Mouse (Mus musculus): ENCODE measurements around the gene Agbl4. TPM values are rescaled to one million over a fixed set of nuclear protein-coding genes. Genes with fewer than 3 reads are reported as not detected.
"Not testable (repeated sequence)": the region's sequence is repeated elsewhere in the genome, so short reads cannot be mapped to it uniquely, and the experiment has no call there.

Agbl4 gene
- polyA plus RNA-seq, 1 experiment from 2014 or later: 3.4 TPM

DNA sequence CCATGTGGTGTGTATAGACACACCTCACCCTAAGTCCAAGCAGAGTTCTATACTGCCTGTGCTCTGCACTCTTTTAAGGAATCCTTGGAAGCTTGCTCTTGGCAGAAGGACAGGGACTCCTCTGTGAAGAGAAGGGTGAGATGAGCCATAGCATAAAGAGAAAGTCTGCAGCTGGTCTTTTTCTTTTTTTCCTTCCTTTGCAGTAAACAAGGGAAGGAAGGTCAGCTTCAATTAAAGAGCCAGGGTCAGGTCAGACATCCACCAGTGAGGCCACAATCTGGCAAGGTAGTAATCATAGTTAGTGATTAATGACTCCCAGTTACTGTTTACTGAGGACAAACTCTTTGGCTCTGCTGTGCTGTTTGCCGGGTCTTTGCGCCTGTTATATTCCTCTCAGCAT lies 802.6 kb downstream of the Agbl4 start:
- Histone ChIP-seq H3K36me3 (ENCODE audit: control insufficient read depth, insufficient read depth, low read length) (no peaks in the 10 kb centered on the region), H3K27ac (ENCODE audit: low read depth, low read length) (no peak overlapping the region), H3K9ac (replicated peaks; ENCODE audit: low read depth, low read length) (no peak overlapping the region), H3K9me3 (ENCODE audit: control insufficient read depth, low read length) (no peaks in the 10 kb centered on the region), H3K27me3 (ENCODE audit: control insufficient read depth, insufficient read depth, low read length) (no peaks in the 10 kb centered on the region), H3K4me1 (ENCODE audit: control insufficient read depth, insufficient read depth, low read length) (no peaks in the 10 kb centered on the region), H3K4me3 (ENCODE audit: low read depth, low read length) (no peak overlapping the region), H3K4me2 (ENCODE audit: low read depth, low read length) (no peak overlapping the region)
- no peak for ATAC-seq (ENCODE audit: low read depth)
- WGBS: 47% methylated on average over 2 of the region's 2 CpGs

DNA sequence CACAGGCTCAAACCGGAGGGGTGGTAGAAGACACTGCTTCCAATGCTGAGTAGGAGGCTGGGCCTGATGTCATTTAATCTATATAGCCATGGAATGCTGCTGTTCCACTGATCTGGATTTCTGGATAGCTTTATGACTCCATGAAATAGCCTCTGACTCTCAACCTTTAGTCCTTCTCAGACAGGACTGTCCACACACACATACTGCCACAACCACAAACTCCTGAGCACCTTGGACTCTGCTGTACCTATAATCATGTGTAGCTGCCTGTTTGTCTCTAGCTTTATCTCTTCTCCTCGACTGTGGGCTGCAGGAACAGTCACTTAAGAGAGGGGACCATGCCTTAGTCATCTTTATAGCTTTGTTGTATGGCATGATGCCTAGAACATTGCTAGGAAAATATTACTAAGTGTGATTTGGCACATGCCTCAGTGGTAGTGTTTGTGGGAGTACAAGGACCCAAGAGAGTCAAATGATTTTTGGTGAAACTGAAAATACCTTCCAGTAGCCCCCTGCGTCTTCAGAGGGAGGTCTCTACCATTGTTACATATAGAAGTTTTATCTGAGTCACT lies 817.8 kb downstream of the Agbl4 start:
- Histone ChIP-seq H3K4me1 (ENCODE audit: control insufficient read depth, insufficient read depth, low read length) (no peaks in the 10 kb centered on the region), H3K27me3 (ENCODE audit: control insufficient read depth, insufficient read depth, low read length) (no peaks in the 10 kb centered on the region), H3K9me3 (ENCODE audit: control insufficient read depth, low read length) (no peaks in the 10 kb centered on the region), H3K27ac (ENCODE audit: low read depth, low read length) (no peak overlapping the region), H3K36me3 (ENCODE audit: control insufficient read depth, insufficient read depth, low read length) (no peaks in the 10 kb centered on the region), H3K4me3 (ENCODE audit: low read depth, low read length) (no peak overlapping the region), H3K4me2 (ENCODE audit: low read depth, low read length) (no peak overlapping the region), H3K9ac (replicated peaks; ENCODE audit: low read depth, low read length) (no peak overlapping the region)
- 73% methylated on average over 3 of the region's 3 CpGs for WGBS
- no peak for ATAC-seq (ENCODE audit: low read depth)

DNA sequence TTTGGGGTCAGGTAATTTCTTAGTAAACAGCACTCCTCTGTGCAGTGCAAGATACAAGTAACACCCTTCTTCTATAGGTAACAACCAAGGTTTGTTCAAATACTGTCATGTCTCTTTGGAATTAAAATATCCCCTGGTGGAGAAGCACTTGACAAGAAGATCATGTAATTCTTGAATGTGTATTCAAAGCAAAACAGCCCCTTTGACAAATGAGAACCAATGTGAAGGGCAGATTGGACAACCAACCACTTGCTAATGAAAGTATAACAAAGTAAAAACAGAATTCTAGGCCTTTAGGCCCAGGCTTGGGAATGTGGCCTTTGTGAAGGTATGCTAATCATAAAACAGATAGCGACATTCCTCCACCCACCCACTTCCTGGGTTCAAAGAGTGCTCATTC lies 821.6 kb downstream of the Agbl4 start:
- H3K4me1 ChIP-seq (ENCODE audit: control insufficient read depth, insufficient read depth, low read length); ATAC-seq (ENCODE audit: low read depth); H3K27ac ChIP-seq (ENCODE audit: low read depth, low read length); H3K4me2 ChIP-seq (ENCODE audit: low read depth, low read length); H3K9ac ChIP-seq (replicated peaks; ENCODE audit: low read depth, low read length); H3K27me3 ChIP-seq (ENCODE audit: control insufficient read depth, insufficient read depth, low read length); H3K4me3 ChIP-seq (ENCODE audit: low read depth, low read length); H3K36me3 ChIP-seq (ENCODE audit: control insufficient read depth, insufficient read depth, low read length); H3K9me3 ChIP-seq (ENCODE audit: control insufficient read depth, low read length): not testable (repeated sequence)
- 80% methylated on average over 1 of the region's 1 CpGs for WGBS

DNA sequence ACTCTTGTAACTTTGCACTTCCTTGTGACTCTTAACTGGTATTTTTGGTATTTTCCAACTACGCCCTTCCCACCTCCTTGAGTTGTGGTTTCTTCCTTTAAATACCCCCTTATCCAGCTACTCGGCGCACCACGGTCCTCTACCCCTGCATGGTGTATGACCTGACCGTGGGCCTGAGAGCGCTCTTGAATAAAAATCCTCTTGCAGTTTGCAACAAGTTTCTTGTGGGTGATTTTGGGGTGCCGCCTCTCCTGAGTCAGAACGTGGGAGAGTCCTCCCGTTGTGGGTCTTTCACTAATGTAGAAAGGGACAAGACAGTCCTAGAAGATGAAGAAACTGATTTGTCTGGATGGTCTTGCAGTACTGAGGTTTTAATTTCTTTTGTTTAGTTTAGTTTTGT lies 822.1 kb downstream of the Agbl4 start:
- not testable (repeated sequence) for H3K27me3 ChIP-seq (ENCODE audit: control insufficient read depth, insufficient read depth, low read length); H3K27ac ChIP-seq (ENCODE audit: low read depth, low read length); H3K4me1 ChIP-seq (ENCODE audit: control insufficient read depth, insufficient read depth, low read length); H3K36me3 ChIP-seq (ENCODE audit: control insufficient read depth, insufficient read depth, low read length); H3K9ac ChIP-seq (replicated peaks; ENCODE audit: low read depth, low read length); H3K4me3 ChIP-seq (ENCODE audit: low read depth, low read length); ATAC-seq (ENCODE audit: low read depth); H3K9me3 ChIP-seq (ENCODE audit: control insufficient read depth, low read length); H3K4me2 ChIP-seq (ENCODE audit: low read depth, low read length)
- 94% methylated on average over 9 of the region's 9 CpGs for WGBS

DNA sequence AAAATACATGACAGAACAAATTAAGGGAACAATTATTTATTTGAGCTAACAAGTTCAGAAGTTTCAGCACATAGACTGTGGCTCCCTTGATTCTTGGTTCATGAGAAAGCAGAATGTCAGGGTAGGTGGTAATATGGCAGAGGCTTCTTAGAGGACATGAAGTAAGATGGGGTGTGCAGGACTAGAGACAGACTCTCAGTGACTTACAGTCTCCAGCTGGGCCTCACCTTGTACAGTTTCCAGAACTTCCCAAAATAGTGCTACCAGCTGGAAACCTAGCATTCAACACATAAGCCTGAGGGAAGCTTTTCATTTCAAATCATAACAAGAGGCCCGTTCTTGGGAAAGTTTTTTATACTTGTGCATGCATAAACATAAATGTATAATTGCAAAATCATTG lies 836.4 kb downstream of the Agbl4 start:
- Histone ChIP-seq H3K4me2 (ENCODE audit: low read depth, low read length) (no peak overlapping the region), H3K4me1 (ENCODE audit: control insufficient read depth, insufficient read depth, low read length) (no peaks in the 10 kb centered on the region), H3K9me3 (ENCODE audit: control insufficient read depth, low read length) (no peaks in the 10 kb centered on the region), H3K27me3 (ENCODE audit: control insufficient read depth, insufficient read depth, low read length) (no peaks in the 10 kb centered on the region), H3K9ac (replicated peaks; ENCODE audit: low read depth, low read length) (no peak overlapping the region), H3K27ac (ENCODE audit: low read depth, low read length) (no peak overlapping the region), H3K4me3 (ENCODE audit: low read depth, low read length) (no peak overlapping the region), H3K36me3 (ENCODE audit: control insufficient read depth, insufficient read depth, low read length) (no peaks in the 10 kb centered on the region)
- no peak for ATAC-seq (ENCODE audit: low read depth)
- 87% methylated on average over 1 of the region's 1 CpGs for WGBS

DNA sequence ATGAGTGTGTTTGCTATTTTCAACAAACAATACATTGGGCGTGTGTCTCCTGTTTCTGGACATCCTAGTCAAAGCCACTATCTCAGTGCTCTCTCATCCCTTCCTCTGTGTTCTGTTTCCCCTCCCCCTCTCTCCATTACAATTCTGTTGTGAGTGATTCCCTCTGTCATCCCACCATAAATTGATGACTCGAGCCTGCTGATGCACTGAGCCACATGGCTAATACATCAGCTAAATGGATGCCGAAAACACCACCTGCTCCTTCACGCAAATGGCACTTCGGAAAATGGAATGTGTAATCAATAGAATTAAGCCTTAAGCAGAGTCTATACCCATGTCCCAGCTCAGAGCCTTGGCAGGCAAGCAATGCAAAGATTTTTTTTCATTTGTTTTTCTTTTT lies 854.5 kb downstream of the Agbl4 start:
- H3K27ac ChIP-seq (ENCODE audit: low read depth, low read length): 0 out of 2 replicates have a peak overlapping the region, but pooled peaks have one; percentile 52
- no peaks in the 10 kb centered on the region for H3K9me3 ChIP-seq (ENCODE audit: control insufficient read depth, low read length)
- H3K4me2 ChIP-seq (ENCODE audit: low read depth, low read length): no peak overlapping the region
- ATAC-seq (ENCODE audit: low read depth): peak; percentile 89
- no peaks in the 10 kb centered on the region for H3K36me3 ChIP-seq (ENCODE audit: control insufficient read depth, insufficient read depth, low read length)
- 0 out of 2 replicates have a peak, but pooled peaks cover 2% of the 10 kb centered on the region for H3K4me1 ChIP-seq (ENCODE audit: control insufficient read depth, insufficient read depth, low read length)
- 38% methylated on average over 5 of the region's 5 CpGs for whole genome bisulfite sequencing
- no peaks in the 10 kb centered on the region for H3K27me3 ChIP-seq (ENCODE audit: control insufficient read depth, insufficient read depth, low read length)
- H3K9ac ChIP-seq (replicated peaks; ENCODE audit: low read depth, low read length): no peak overlapping the region
- no peak overlapping the region for H3K4me3 ChIP-seq (ENCODE audit: low read depth, low read length)

- H3K27ac ChIP-seq (ENCODE audit: low read depth, low read length): no peak overlapping the region
- H3K36me3 ChIP-seq (ENCODE audit: control insufficient read depth, insufficient read depth, low read length): no peaks in the 10 kb centered on the region
- no peaks in the 10 kb centered on the region for H3K9me3 ChIP-seq (ENCODE audit: control insufficient read depth, low read length)
- H3K27me3 ChIP-seq (ENCODE audit: control insufficient read depth, insufficient read depth, low read length): no peaks in the 10 kb centered on the region
- H3K4me1 ChIP-seq (ENCODE audit: control insufficient read depth, insufficient read depth, low read length): 0 out of 2 replicates have a peak, but pooled peaks cover 2% of the 10 kb centered on the region
- 56% methylated on average over 4 of the region's 4 CpGs for WGBS
- H3K4me2 ChIP-seq (ENCODE audit: low read depth, low read length): no peak overlapping the region
- H3K9ac ChIP-seq (replicated peaks; ENCODE audit: low read depth, low read length): no peak overlapping the region
- no peak overlapping the region for H3K4me3 ChIP-seq (ENCODE audit: low read depth, low read length)
- ATAC-seq (ENCODE audit: low read depth): no peak
These were observed 858.0 kb downstream of the Agbl4 start for GRCm38 (mm10) chr4:111255499-111255898.

DNA sequence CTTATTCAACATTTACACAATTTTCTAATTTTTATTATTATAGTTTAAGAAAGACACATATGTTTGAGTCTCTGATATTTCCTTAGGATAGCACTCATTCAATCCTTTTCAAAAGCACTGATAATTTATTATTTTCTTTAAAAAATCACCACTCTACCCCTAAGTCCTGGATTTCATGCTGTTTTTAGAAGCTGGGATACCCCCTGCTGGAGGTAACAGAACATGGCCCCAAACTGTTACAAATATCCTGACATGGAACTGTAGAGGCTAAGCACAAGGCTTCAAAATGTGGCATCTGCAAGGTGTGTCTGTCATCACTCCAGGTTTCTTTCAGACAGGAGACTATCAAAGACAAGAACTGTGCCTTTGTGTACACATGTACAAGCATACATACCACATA lies 859.5 kb downstream of the Agbl4 start:
- Histone ChIP-seq H3K36me3 (ENCODE audit: control insufficient read depth, insufficient read depth, low read length) (no peaks in the 10 kb centered on the region), H3K27ac (ENCODE audit: low read depth, low read length) (no peak overlapping the region), H3K9me3 (ENCODE audit: control insufficient read depth, low read length) (no peaks in the 10 kb centered on the region), H3K9ac (replicated peaks; ENCODE audit: low read depth, low read length) (no peak overlapping the region), H3K4me1 (ENCODE audit: control insufficient read depth, insufficient read depth, low read length) (0 out of 2 replicates have a peak, but pooled peaks cover under 1% of the 10 kb centered on the region), H3K4me2 (ENCODE audit: low read depth, low read length) (no peak overlapping the region), H3K4me3 (ENCODE audit: low read depth, low read length) (no peak overlapping the region), H3K27me3 (ENCODE audit: control insufficient read depth, insufficient read depth, low read length) (no peaks in the 10 kb centered on the region)
- ATAC-seq (ENCODE audit: low read depth): no peak

GRCm38 (mm10) chr4:111280936-111281335 lies 883.5 kb downstream of the Agbl4 start:
- Histone ChIP-seq H3K9me3 (ENCODE audit: control insufficient read depth, low read length) (no peaks in the 10 kb centered on the region), H3K36me3 (ENCODE audit: control insufficient read depth, insufficient read depth, low read length) (no peaks in the 10 kb centered on the region), H3K4me1 (ENCODE audit: control insufficient read depth, insufficient read depth, low read length) (no peaks in the 10 kb centered on the region), H3K27me3 (ENCODE audit: control insufficient read depth, insufficient read depth, low read length) (no peaks in the 10 kb centered on the region), H3K4me3 (ENCODE audit: low read depth, low read length) (no peak overlapping the region), H3K9ac (replicated peaks; ENCODE audit: low read depth, low read length) (no peak overlapping the region), H3K27ac (ENCODE audit: low read depth, low read length) (no peak overlapping the region), H3K4me2 (ENCODE audit: low read depth, low read length) (no peak overlapping the region)
- 83% methylated on average over 2 of the region's 2 CpGs for WGBS
- ATAC-seq (ENCODE audit: low read depth): no peak
